Mouse (Mus musculus): ENCODE measurements around the gene Cacna1e. TPM values are rescaled to one million over a fixed set of nuclear protein-coding genes. Genes with fewer than 3 reads are reported as not detected.
A peak's percentile ranks its signal among the peaks of the same experiment; 100 is the strongest.

Gene Cacna1e
- total RNA-seq, 2 experiments from 2014 or later = 165 to 231 TPM

- peak; percentile 79 to 95 for DNase-seq (ENCODE audit: extremely low spot score in 1 of 2, low spot score in 1 of 2)
These were observed 96.2 kb downstream of the Cacna1e start for GRCm38 (mm10) chr1:154788069-154788468.

DNA sequence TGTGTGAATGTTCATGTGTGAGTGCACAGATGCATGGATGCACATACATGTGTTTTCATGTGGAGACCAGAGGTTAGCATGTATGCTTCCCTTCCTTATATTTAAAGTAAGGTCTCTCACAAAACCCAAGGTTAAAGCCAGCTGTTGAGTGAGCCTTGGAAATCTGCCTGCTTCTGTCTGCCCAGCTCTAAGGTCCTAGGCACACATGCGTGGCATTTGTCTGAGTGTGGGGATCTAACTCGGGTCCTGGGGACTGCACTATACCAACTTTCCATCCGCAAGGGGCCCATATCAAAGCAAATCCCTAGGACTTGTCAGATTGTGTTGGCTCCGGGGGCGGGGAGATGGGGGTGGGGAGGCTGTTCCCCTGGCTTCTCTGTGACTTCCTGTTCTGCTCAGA is 96.9 kb downstream of the Cacna1e start:
- no peak for DNase-seq (ENCODE audit: extremely low spot score in 1 of 2, low spot score in 1 of 2)

DNA sequence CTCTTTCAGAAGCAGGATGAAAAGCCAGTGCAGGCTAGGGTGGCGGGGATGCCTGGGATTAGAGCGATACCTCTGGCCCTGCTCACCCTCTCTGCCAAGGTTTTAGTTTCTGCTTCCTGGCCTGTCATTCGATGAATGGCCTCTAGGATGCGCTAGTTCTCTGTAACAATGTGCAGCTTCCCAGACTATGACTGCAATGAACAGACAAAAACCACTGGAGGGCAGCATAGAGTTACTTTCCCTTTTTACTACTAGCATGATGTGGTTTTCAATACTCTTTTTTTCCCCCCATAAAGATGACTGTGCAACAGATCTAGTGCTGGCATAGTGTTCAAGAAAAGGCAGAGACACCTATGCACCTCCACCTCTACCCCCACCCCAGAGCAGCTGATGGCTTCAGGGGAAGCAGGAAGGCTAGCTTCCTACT is 98.0 kb downstream of the Cacna1e start:
- peak; percentile 57 to 86 for DNase-seq (ENCODE audit: extremely low spot score in 1 of 2, low spot score in 1 of 2)

- no peak for DNase-seq (ENCODE audit: extremely low spot score in 1 of 2, low spot score in 1 of 2)
These were observed 99.4 kb downstream of the Cacna1e start for GRCm38 (mm10) chr1:154784862-154785261.

- DNase-seq (ENCODE audit: extremely low spot score in 1 of 2, low spot score in 1 of 2) = no peak
These were observed 100.8 kb downstream of the Cacna1e start for GRCm38 (mm10) chr1:154783521-154783920.

DNA sequence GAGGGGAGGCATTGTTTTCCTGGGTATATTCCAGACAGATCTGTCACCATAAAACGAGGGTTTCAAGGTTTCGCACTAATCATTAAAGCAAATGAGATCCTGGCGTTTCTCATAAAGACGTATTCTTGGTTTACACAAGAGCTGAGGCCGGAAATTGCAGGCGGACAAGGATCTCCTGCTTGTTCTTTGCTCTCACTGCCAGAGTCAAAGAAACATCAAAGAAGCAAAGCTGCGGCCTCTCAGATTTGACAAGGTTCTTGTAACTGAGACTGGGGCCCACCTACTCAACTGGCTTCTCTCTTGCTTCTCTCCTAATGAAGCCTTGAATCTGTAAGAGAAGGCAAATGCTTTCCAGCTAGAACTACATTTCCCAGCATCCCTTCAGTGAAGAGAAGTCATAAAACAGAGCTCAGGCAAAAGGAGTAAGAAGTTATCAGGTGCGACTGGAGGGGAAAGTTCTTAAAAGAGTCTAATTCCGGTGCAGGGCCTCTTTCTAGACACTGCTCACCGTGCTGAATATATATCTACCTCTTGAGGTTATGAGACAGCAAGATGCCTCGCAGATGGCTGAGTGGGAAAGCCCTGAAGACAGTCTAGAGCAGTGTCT is 104.3 kb downstream of the Cacna1e start:
- DNase-seq (ENCODE audit: extremely low spot score in 1 of 2, low spot score in 1 of 2) = no peak

- no peak for DNase-seq (ENCODE audit: extremely low spot score in 1 of 2, low spot score in 1 of 2)
These were observed 108.0 kb downstream of the Cacna1e start for GRCm38 (mm10) chr1:154776344-154776743.

DNA sequence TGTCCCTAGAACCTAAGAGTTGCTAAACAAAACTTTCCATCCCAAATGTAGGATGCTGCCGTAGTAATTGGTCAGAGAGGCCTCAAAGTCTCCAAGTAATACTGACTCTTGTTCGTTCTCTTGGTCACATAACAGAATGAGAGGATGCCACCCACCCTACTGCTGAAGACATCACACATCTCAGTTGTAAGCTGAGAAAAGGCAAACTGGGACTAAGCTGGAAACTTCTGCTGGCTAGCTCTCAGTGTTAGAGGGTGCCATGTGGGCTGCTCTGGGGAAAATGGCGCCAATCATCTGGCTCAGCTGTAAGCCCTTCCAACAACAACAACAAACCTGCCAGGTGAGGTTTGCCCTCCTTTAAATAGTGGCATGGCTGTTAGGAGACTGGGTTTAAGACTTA is 109.8 kb downstream of the Cacna1e start:
- DNase-seq (ENCODE audit: extremely low spot score in 1 of 2, low spot score in 1 of 2) = no peak

GRCm38 (mm10) chr1:154771111-154771510 is 113.2 kb downstream of the Cacna1e start:
- DNase-seq (ENCODE audit: extremely low spot score in 1 of 2, low spot score in 1 of 2) = no peak

- DNase-seq (ENCODE audit: extremely low spot score in 1 of 2, low spot score in 1 of 2) = no peak
These were observed 113.8 kb downstream of the Cacna1e start for GRCm38 (mm10) chr1:154770542-154770941.

DNA sequence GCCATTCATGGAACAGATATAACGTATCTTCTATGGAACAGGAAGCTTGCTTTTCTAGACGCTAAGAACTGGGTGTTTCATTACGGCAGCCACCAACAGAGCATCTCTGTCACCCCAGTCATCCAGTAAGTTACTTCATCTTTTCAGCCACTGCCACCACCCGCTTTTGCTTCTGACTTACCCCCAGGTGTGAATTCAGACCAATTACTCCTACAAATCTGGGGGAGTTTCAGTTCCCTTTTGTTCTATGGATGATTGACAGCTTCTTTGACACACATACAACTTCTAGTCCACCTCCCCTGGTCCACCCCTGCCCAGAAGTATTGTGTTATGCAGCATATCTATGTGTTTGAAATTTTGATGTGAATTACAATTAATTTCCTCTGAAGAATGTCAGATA is 121.2 kb downstream of the Cacna1e start:
- DNase-seq (ENCODE audit: extremely low spot score in 1 of 2, low spot score in 1 of 2) = no peak

DNA sequence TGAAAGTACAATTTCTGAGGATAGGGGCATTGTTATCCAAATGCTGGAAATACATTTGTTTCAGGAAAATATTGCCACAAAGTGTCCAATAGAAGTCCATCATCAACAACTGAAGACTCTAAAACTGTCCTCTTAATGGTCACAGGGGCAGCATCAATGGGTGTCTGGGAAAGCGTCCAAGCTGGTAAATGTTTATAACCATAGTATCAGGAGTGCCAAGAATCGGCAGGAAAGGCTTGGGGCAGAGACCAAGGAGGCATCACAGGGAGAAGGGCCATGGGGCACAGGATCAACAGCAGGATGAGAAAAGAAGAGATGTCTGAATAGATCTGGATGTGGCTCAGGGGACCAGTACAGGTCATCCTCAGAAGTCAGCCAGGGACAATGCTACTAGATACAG is 132.2 kb downstream of the Cacna1e start:
- no peak for DNase-seq (ENCODE audit: extremely low spot score in 1 of 2, low spot score in 1 of 2)

GRCm38 (mm10) chr1:154748531-154748930 is 135.8 kb downstream of the Cacna1e start:
- no peak for DNase-seq (ENCODE audit: extremely low spot score in 1 of 2, low spot score in 1 of 2)

DNA sequence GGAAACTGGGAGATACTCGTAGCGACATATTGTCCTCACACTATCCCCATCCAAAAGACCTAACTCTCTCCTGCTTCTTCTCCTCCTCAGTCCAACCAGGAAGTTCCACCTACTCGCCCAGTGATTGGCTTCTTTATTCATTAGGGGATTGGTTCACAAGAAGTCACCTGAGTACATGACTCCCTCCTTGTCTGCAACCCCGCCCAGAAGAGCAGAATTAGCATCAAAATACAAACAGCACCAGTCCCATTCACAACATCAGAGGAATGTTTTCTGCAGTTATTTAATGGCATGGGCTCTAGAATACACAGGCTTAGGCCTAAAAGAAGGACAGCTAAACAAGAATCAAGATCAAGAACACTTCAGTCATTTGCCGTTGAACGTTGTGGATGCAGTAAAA is 139.1 kb downstream of the Cacna1e start:
- DNase-seq (ENCODE audit: extremely low spot score in 1 of 2, low spot score in 1 of 2) = no peak

DNA sequence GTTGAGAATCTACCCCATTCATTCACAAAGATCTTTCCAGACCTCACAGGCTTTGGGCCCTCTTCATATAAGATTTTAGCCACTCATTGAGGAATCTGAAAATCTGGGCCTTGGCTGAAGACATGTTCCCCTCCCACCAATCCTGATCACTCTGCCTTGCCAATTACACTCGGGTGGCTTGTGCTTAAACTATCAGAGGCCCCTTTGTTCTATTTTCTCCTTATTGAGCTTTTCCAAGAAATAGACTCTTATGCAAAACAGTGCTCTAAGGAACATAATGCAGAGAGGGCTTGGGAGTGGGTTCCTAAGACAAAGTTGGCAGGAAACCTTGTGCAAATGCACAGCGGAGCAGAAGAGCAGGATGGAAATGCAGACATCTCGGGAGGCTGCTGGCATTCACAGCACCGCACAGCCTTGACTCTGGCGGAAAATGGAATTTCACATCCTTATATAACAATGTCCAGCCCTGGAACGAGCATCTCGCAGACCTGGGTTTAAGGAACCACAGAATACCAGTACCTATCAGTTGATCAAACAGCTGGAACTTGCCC is 153.8 kb downstream of the Cacna1e start:
- DNase-seq (ENCODE audit: extremely low spot score in 1 of 2, low spot score in 1 of 2) = no peak

- peak; percentile 69 to 92 for DNase-seq (ENCODE audit: extremely low spot score in 1 of 2, low spot score in 1 of 2)
These were observed 154.9 kb downstream of the Cacna1e start for GRCm38 (mm10) chr1:154729269-154729980.

DNA sequence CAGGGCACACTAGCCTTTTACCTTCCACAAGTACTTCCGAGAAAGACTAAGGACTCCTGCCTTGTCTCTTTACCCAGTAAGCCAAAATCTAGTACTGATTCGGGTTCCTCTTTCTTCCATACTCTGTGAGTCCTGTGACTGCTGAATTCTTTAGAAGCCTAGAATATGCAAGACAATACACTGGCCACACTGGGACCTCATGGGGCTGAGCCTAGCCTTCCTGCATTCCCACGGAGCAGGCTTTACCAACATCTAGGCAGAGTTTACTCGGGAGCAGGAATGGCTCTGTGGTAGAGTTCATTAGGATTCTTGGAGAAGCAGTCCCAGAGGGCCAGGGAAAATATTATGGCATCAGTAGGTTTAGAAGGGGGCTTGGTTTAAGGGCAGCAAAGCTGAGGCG is 155.6 kb downstream of the Cacna1e start:
- no peak for DNase-seq (ENCODE audit: extremely low spot score in 1 of 2, low spot score in 1 of 2)

DNA sequence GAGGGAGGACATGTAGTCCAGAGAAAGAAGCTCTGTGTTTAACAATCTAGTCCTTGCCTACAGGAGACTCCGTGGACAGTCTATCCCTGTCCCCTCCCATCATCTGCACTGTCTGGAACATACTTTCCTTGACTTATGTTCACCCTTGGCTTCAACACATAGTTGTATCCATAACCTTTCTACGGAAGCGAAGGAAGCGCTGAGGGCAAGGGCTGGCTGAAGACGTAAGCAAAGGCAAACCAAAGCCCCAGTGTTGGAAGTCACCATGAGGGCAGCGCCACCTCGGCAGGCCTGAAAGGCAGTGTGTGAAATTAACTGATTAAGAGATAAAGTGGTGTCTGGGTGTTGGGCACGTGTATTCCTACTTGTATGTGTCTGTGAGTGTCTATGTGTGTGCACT is 156.6 kb downstream of the Cacna1e start:
- DNase-seq (ENCODE audit: extremely low spot score in 1 of 2, low spot score in 1 of 2) = no peak

GRCm38 (mm10) chr1:154726361-154727161 is 157.7 kb downstream of the Cacna1e start:
- DNase-seq (ENCODE audit: extremely low spot score in 1 of 2, low spot score in 1 of 2) = peak; percentile 49 to 56

GRCm38 (mm10) chr1:154725356-154726320 is 158.7 kb downstream of the Cacna1e start:
- DNase-seq (ENCODE audit: extremely low spot score in 1 of 2, low spot score in 1 of 2) = no peak

Measured in layer of hippocampus, postnatal 25 days (tissue).